Mouse (Mus musculus) urinary bladder, postnatal 14 days (tissue): ENCODE results near the gene Prmt3.

ENCODE experiments used
- DNase-seq: peaks from one replicate; pipeline ENCODE4 v3.0.0; 2021; ENCODE audit warnings: low spot score

Prmt3 gene

GRCm38 (mm10) chr7:49797171-49797570 lies 19.0 kb downstream of the Prmt3 start:
- DNase-seq = no peak

- DNase-seq = no peak
Observed at GRCm38 (mm10) chr7:49803511-49803910, 25.4 kb downstream of the Prmt3 start.

DNA sequence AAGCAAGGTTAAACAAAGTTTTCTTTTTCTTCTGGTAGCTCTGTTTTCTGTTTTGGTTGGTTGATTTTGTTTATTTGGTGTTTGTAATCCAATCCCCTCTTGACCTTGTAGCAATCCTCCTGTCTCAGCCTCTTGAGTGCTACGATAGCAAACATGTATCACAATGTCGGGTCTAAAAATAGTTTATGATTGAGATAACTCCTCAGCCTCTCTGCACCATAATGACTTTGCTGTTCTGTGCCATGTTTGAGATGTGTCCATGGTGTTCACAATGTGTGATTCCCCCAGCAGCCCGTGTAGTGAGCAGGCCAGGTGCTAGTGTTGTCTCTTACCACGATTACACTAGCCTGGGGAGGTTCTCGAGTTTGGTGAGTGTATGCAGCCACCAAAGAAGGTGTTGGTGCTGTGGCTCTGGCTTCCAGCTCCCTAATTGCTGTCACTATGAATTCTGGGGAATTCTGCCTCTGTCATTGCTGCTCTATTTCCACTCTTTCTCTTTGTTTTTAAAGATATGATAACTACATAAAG lies 26.6 kb downstream of the Prmt3 start:
- no peak for DNase-seq

- no peak for DNase-seq
Observed at GRCm38 (mm10) chr7:49805618-49806017, 27.5 kb downstream of the Prmt3 start.

- DNase-seq = no peak
Observed at GRCm38 (mm10) chr7:49807093-49807682, 29.0 kb downstream of the Prmt3 start.

DNA sequence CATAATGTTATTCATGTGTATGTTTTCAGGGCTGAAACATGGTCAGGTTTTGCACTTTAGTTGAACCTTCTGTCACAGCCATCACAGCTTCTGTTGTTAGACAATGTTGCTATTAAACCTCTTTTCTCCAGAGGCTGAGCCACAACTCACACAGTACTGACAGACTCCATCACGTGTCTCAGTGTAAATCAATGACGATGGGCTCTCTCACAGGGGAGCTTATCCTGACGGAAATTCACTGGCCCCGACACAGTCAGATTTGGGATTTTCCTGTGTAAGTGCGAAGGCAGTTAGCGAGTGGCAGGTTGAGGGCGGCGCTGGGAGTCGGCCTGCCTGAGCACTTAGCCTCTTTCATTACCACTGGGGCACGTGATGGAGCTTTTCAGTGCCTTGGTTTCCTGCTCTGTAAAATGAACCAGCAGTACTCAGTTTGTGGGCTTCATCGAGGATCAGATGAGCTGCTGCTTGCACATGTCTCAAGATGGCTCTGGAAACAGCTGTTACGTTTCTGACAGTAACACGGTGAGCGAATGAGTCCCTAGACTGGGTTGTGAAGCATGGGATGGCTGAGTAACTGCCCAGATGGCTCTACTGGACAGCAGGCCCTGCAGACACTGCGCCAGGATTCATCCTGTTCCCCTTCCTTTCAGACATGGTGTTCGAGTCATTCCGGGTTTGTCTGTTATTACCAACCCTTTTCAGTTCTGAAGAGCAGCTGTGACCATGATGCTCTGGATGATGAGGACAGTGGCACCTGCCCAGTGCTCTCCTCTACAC lies 29.9 kb downstream of the Prmt3 start:
- no peak for DNase-seq

DNA sequence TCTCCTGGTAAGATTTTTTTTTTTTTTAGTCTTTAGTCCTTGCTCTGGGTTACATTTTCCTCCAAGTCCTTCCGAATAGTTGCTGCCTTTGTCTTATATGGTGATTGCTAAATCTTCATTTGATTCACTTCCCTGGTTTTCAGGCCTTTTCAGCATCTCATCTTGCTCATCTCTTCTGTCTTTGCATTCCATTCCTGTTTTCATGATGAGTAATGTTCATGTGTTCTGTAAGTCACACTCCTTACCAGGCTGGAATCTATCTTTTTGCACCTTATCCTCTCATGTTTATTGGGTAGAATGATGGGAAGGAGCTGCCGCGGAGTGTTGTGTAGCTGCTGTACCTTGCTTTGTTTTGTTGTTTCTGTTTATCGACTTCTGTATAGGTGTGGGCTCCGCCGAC lies 31.0 kb downstream of the Prmt3 start:
- no peak for DNase-seq

DNA sequence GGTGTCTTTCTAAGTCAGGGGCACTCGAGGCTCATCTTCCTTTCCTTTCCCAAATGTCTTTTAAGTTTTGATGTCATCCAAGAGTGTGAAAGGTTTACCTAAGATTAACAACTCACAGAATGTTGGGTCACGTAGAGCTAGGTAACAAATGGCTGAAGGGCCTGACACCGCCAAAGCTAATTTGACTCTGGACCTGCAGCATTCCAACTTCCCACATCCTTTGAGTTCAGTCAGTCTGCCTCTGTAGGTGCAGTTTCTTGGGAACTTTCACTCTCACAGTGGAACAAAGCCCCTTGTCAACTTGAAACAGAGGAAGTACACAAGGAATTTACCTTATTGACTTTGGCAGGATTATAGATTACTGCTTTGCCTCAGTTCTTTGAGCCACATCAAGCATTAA lies 31.4 kb downstream of the Prmt3 start:
- no peak for DNase-seq

DNA sequence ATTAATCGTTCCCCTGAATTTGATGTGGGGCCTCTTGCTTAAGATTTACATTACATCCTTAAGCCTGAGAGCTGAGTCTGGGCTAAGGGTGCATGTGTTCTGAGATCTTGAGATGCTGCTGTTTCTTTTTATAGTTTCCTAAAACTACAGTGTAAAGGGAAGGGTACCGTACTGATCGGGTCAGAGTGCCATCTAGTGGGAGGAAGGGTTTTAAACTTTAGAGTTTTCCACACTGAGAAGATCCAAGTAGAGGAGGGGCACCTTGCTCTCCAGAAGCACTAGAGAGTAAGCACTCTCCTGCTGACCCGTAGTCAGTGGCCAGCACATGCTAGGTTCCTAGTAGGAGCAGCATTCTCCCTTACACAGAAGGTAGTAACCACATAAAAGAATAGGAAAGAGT lies 33.2 kb downstream of the Prmt3 start:
- no peak for DNase-seq

DNA sequence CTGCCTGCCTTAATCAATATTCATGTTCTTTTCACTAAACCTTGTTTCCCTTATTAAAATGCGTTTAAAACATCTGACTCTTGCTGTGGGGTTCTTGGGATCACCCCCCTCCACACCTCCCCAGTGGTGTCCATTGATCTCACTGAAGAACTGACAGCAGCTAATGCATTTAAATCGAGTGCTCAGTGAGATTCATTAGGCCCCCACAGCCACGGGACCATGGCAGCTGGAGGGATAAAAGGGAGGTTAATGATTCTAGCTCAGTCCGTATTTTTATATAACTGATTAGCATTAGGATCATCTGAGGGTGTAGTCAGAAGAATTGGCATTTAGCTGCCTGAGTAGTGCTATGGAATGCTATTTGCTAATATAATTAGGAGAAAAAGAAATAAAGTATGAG lies 41.2 kb downstream of the Prmt3 start:
- no peak for DNase-seq

DNA sequence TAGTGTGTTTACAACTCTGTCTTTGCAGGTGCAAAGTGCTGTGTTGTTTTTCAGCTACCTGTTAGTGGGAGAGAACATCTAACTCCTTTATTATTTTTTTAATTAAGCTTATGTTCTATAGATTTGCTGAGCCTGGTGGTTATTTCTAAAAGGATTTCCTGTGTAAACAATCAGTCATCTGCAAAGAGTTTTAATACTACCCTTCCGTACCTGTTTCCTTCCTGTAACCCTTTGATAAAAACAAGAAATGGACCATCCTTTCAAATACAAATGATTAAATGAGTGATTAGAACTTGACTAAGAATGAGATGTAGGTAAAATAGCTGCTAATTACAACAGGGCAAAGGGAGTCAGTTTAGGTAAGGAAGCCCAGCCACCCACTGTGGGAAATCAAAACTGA lies 43.2 kb downstream of the Prmt3 start:
- DNase-seq = no peak

DNA sequence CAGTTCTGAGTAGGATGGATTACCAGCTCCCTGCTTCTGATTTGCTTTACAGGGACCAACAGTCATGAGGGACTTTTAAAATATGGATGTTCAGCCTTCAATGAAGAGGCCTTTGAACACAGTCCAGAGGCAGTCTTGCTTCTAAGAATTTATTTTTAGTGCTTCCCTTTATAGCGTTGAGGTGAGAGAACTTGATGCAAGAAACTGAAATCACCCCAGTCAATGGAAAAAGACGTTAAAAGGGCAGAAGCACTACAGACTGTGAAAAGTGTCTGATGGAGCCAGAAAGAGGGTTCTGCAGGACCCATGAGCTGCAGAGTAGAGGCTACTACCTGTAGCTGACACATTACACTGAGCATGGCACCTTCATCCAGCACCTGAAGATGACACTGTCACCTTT lies 43.9 kb downstream of the Prmt3 start:
- no peak for DNase-seq

DNA sequence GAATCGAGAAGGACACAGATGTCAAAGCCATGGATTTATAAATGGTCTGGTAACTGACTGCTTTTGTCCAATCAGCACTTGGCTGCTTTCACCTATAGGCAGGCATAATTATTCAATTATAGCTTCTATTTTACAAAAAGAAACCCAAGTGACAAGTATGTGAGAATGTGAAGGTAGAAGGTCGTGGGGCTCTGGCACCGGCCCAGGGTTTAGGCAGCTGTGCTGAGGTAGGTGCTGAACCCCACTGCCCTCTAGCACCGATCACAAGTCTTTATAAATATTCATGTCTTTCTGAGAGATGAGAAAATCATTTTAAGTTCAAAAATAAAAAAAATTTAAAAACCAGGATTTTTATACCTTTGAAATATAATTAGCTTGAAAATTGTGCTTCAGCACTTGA lies 45.4 kb downstream of the Prmt3 start:
- no peak for DNase-seq

- DNase-seq = no peak
Observed at GRCm38 (mm10) chr7:49824043-49824442, 45.9 kb downstream of the Prmt3 start.

DNA sequence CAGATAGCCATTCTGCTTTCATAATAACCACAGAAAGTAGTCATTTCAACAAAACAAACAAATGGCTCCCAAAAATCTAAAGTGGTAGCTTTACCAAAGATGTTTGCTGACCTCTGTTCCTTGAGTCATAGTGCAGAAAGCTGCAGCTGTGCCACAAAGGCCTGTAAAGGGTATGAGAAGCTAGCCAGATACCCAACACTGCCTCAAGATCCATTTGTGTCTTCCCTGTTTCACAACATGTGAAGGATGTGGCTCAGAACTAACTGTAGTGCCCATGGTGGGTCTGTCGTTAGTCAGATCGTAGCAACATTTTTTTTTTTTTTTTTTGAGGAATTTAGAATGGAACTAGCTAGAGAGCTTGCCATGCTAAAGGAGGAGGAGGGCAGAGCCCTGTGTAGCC lies 46.4 kb downstream of the Prmt3 start:
- DNase-seq = no peak

DNA sequence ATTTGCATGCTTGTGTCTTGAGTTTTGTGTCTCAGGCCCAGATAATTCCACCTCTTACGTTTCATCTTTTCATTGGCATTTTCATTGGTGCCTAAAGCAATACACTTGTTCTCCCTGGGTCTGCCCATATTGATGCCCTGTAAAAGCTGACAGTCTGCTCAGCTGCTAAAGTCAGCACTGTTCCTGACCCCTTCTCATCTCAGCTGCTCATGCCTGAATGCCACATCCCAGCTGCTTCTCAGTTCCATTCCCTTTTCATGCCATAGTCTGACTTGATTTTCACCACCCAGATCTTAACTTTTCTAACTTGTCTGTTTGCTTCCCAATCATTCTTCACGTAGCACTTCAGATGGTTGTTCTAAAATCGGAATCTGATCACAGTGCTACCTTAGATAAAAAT lies 47.3 kb downstream of the Prmt3 start:
- no peak for DNase-seq

DNA sequence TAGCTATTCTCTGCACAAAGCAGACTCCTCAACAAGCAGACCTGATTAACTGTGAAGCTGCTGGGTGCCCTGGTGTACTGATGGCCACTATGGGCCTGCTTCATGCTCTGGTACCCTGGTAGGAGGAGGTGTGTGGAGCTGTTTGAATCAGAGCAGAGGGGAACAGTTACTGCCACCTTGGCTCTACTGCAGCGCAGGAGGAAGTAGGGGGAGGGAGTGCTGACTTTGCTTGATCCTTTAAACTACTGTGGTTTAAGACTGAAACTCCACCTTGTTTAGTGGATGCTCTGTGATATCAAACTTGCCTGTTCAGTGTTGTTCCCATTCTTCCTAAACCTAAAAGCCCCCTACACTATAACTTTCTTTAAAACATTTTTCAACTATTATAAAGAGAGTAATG lies 49.8 kb downstream of the Prmt3 start:
- no peak for DNase-seq

- peak; percentile 46 for DNase-seq
Observed at GRCm38 (mm10) chr7:49842366-49843282, 64.5 kb downstream of the Prmt3 start.

DNA sequence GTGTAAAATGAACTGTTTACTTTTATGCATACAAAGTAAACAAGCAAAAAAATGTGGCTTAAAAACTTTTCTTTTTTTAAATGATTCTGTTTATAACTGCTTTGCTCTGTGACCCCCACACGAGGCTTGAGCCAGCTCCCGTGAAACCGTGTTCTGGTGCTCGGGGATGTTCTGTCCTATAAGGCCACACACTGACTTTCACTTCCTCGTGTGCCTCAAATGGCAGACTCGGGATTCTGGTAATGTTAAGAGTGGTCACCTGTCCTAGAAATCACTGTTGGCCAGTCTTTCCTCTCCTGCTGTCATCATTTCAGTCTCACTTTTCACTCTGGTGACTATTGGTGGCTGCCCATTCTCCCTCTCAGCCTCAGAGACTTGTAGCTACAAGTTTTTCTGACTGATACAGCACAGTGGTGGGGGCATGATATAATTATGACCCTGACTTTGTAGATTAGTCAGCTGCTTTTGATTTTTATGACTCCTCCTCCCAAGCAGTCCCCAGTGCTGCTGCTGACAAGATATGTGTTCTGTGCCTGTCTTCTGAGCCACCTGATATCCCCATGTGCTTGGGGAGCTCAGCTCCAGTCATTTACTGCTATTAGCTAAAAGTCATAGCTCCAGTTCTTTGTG lies 65.3 kb downstream of the Prmt3 start:
- DNase-seq = no peak

GRCm38 (mm10) chr7:49847939-49848338 lies 69.8 kb downstream of the Prmt3 start:
- DNase-seq = no peak

GRCm38 (mm10) chr7:49853342-49854181 lies 75.4 kb downstream of the Prmt3 start:
- no peak for DNase-seq
